Mouse (Mus musculus) kidney, embryonic 16.5 days (tissue): ENCODE results near the gene Scube1. TPM values are rescaled to one million over a fixed set of nuclear protein-coding genes. Genes with fewer than 3 reads are reported as not detected.

Source experiments
- ATAC-seq: fragments of 200-750 bp; cut with Nextera tagmentation; 2 replicates; pipeline ENCODE4 v1.8.0; 2017; ENCODE audit warnings: moderate TSS enrichment; ENCODE audit not compliant: low FRiP score, low TSS enrichment
- H3K27ac ChIP-seq: fragments of 300-500 bp; sonication (generic); 2 replicates; pipeline ENCODE4 v1.5.1; 2014; ENCODE audit warnings: low read length
- H3K27me3 ChIP-seq: fragments of 300-500 bp; sonication (generic); 2 replicates; pipeline ENCODE4 v1.6.1; 2014; ENCODE audit warnings: low read length, control low read depth, mixed read lengths; ENCODE audit not compliant: insufficient read depth
- H3K36me3 ChIP-seq: fragments of 300-500 bp; sonication (generic); 2 replicates; pipeline ENCODE4 v1.6.1; 2014; ENCODE audit warnings: low read length, control low read depth, mixed read lengths; ENCODE audit not compliant: insufficient read depth
- H3K4me1 ChIP-seq: fragments of 300-500 bp; sonication (generic); 2 replicates; pipeline ENCODE4 v1.6.1; 2014; ENCODE audit warnings: low read length, control low read depth, mixed read lengths; ENCODE audit not compliant: insufficient read depth
- H3K4me2 ChIP-seq: fragments of 300-500 bp; sonication (generic); replicated peaks from 2 replicates; pipeline ENCODE4 v1.6.1; 2014; ENCODE audit warnings: low read depth, low read length
- H3K4me3 ChIP-seq: fragments of 300-500 bp; sonication (generic); 2 replicates; pipeline ENCODE4 v1.5.1; 2014; ENCODE audit warnings: mild to moderate bottlenecking, low read length
- H3K9ac ChIP-seq: fragments of 300-500 bp; sonication (generic); replicated peaks from 2 replicates; pipeline ENCODE4 v1.6.1; 2014; ENCODE audit warnings: low read length
- H3K9me3 ChIP-seq: fragments of 300-500 bp; sonication (generic); 2 replicates; pipeline ENCODE4 v1.6.1; 2016; ENCODE audit warnings: low read length, control low read depth
- WGBS: fragments of 180-500 bp; shearing (Covaris S2); extraction: QIAGEN DNeasy Blood & Tissue Kit; methylation state at CpG from one replicate; pipeline ENCODE4 v1.1.7; 2014; 5-methylcytosine and 5-hydroxymethylcytosine counted together
- polyA plus RNA-seq: library from polyadenylated mRNA; unstranded; fragments of >200 nt; fragmentation: Nextera tagmentation; extraction: Ambion mirVana; gene quantifications from 2 replicates; pipeline ENCODE4 v1.2.1, GENCODE M21; 2015

Gene Scube1
- polyA plus RNA-seq, 1 experiment from 2014 or later = 4.8 TPM

DNA sequence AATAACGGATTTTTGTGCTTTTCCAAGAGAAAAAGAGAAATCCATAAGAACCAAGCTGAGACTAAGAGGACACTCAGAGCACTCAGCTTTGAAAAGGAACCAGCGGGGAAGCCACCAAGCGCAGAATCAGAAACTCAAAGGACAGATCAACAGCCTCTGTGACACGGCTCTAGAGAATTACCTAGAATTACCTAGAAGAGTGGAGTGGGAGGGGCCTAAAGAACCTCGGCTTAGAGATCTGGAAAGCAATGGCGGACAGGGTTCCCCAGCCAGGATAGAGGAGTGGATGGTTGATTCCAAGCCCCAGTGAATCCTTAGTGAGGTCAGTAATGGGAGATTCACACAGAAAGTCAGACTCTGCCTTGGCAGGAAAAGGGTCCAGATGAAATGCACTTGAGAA lies 24.2 kb upstream of the Scube1 start:
- H3K4me1 ChIP-seq = peaks cover 9% of the 10 kb centered on the region; the same call in 1 of the 2 replicates
- H3K27me3 ChIP-seq = no peaks in the 10 kb centered on the region
- ATAC-seq = no peak
- no peaks in the 10 kb centered on the region for H3K9me3 ChIP-seq
- no peak overlapping the region for H3K4me2 ChIP-seq
- 79% methylated on average over 6 of the region's 6 CpGs for WGBS
- no peak overlapping the region for H3K4me3 ChIP-seq
- no peak overlapping the region for H3K9ac ChIP-seq
- no peak overlapping the region for H3K27ac ChIP-seq
- no peaks in the 10 kb centered on the region for H3K36me3 ChIP-seq

DNA sequence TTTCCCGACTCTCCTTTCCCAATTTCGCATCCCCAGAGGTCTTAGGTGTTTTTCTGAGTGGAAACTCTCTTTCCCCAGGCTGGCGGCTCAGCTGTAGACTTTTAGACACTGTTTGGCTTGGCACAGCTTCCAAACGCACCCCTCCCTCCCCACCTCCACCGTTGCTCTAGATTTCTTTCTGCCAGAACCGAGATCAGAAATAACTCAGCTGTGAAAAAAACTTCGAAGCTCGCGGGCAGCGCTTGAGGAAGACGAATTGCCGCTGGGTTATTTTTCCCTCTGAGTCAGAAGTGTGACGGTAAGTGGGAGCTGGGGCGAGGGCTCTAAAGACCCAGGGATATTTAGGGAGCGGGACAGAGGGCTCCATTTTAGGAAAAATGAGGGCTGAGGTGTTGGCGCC lies 21.5 kb upstream of the Scube1 start:
- no peak for ATAC-seq
- Histone ChIP-seq H3K36me3 (no peaks in the 10 kb centered on the region), H3K4me1 (peaks cover 19% of the 10 kb centered on the region), H3K27ac (no peak overlapping the region), H3K9me3 (no peaks in the 10 kb centered on the region), H3K4me3 (no peak overlapping the region), H3K27me3 (no peaks in the 10 kb centered on the region), H3K9ac (no peak overlapping the region), H3K4me2 (no peak overlapping the region)
- 26% methylated on average over 16 of the region's 16 CpGs for WGBS

DNA sequence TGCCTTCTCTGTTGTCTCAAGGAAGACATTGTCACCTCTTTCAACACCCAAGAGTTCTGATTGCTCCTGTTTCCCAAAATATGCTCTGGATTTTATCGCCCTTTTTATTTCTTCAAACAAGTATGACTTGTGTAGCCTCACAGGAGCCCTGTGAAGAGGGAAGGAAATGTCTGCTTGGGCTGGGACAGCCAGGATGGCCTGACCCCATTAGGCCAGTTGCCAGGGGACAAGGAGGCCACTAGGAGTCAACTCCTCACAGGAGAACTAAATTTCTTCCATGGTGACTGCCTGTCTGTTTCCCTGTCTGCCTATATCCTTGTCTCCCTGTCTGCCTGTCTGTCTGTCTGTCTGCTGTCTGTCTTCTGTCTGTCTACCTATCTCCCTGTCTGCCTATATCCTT lies 17.2 kb upstream of the Scube1 start:
- no peak for ATAC-seq
- Histone ChIP-seq H3K9ac (no peak overlapping the region), H3K27ac (no peak overlapping the region), H3K4me2 (no peak overlapping the region), H3K4me1 (peaks cover 29% of the 10 kb centered on the region), H3K9me3 (no peaks in the 10 kb centered on the region), H3K27me3 (no peaks in the 10 kb centered on the region), H3K4me3 (no peak overlapping the region), H3K36me3 (no peaks in the 10 kb centered on the region)
- 61% methylated on average over 1 of the region's 1 CpGs for WGBS

DNA sequence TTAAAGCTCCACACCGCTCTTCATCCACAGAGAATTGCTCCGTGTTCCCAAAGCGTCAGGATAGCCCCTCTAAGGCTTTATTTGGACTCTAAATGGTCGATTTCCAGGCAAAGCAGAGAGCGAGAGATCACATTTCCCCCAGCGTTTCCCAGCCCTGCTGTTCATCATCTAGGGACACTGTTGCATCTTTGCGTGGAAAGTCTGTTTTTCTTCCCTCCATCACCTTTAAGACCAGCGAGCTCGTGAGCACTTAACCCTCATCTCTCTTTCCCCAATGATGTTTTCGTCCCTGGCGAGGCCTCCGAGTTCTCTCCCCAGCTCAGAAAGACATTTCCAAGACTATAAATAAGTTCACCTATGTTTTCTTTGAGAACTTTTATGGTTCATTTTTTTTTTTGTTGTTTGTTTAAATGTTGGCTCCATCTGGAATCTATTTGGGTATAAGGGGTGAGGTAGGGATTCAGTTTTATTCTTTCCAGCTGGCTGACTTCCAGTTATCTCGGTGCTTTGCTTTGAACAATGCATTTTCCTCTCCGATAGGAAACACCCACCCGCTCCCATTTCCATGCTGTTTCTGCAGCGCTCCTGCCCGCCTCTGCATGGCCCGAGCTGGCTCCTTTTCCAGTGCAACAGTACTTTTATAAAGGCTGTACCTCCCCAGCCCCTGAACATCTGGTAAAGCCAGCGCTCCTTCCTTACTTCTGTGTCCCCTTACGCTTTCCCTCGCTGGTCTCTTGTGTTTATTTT lies 16.0 kb upstream of the Scube1 start:
- H3K4me2 ChIP-seq = peak overlapping the region; percentile 6
- 0 out of 2 replicates have a peak, but pooled peaks have one; percentile 42 for ATAC-seq
- H3K27ac ChIP-seq = peak overlapping the region; percentile 43; the same call in 1 of the 2 replicates

DNA sequence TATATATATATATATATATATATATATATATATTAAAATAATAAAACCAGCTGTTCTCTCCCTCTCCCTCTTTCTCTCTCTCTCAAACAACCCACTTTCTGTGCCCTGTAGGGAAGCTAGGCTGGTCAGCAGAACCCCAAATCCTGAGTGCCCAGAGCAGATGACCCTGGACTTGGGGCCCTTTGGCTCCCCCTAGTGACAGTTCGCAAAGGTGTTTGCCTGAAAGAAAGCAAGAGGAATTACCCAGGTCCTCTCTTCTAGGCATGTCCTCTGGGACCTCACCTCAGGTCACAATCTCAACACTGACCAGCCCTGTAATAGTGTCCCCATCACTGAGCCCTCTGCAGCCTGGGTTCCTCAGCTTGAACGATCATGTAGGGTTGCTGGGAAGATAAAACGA lies 2.8 kb upstream of the Scube1 start:
- Histone ChIP-seq H3K4me3 (no peak overlapping the region), H3K27ac (no peak overlapping the region), H3K9me3 (no peaks in the 10 kb centered on the region), H3K36me3 (no peaks in the 10 kb centered on the region), H3K27me3 (peaks cover 38% of the 10 kb centered on the region), H3K4me1 (peaks cover 18% of the 10 kb centered on the region), H3K4me2 (no peak overlapping the region), H3K9ac (no peak overlapping the region)
- WGBS = 6% methylated on average over 3 of the region's 3 CpGs
- ATAC-seq = no peak

More for the DNA sequence above, 16.0 kb upstream of the Scube1 start:
- peaks cover 21% of the 10 kb centered on the region for H3K4me1 ChIP-seq
- H3K36me3 ChIP-seq = no peaks in the 10 kb centered on the region
- WGBS = 6% methylated on average over 21 of the region's 21 CpGs
- H3K27me3 ChIP-seq = no peaks in the 10 kb centered on the region
- H3K4me3 ChIP-seq = no peak overlapping the region
- H3K9me3 ChIP-seq = no peaks in the 10 kb centered on the region
- no peak overlapping the region for H3K9ac ChIP-seq

DNA sequence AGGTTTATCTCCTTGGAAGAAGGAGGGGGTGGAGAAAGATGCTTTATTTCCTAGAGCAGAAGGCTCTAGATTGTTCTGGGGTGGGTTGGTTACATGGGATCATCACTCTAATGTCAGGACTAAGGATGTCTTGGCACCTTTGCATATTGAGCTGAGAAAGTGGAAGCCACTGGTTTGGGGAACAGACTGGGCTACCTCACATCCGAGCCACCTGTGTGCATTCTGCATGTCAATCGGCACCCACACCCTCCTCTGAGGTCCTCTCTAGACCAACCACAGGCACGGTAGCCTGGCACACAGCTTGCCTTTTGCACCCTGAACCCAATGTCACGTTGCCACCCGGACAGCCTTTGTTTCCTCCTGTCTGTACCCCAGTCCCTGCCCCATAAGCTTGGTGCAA lies 1.9 kb upstream of the Scube1 start:
- H3K27ac ChIP-seq = no peak overlapping the region
- no peaks in the 10 kb centered on the region for H3K36me3 ChIP-seq
- WGBS = 86% methylated on average over 5 of the region's 5 CpGs
- no peaks in the 10 kb centered on the region for H3K9me3 ChIP-seq
- peaks cover 38% of the 10 kb centered on the region for H3K27me3 ChIP-seq
- peaks cover 18% of the 10 kb centered on the region for H3K4me1 ChIP-seq
- no peak overlapping the region for H3K4me2 ChIP-seq
- no peak overlapping the region for H3K9ac ChIP-seq
- no peak for ATAC-seq
- H3K4me3 ChIP-seq = no peak overlapping the region

DNA sequence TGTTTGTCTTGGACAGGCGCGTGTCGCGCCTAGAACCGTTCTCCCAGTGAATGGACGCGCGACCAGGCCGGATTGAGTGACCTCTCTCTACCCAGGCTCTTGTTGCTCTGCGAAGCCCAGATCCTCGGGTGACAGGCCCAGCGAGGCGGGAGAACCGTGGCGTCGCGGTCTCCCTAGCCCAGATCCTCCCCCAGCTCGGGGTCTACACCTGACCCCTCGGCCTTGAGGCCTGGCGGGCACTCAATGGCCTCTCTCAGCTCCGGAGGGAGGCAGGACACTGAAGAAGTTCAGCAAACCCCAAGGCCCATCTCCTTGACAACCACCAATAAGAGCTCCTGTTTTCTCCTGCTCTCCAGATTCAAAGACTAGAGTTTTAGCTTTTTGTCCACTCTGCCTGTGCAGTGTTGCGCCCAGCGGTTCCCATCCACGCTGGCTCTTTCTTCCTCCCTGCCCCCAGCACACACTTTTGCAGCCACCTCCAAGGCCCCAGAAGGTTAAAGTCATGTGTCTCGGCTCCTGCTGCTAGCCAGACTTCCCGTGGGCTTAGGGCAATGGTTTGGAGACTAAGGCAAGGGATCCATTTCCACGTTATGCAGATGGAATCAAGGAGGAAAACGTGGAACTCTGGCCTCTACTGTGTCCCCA lies 857 bp upstream of the Scube1 start:
- no peak overlapping the region for H3K4me3 ChIP-seq
- no peak overlapping the region for H3K9ac ChIP-seq
- H3K36me3 ChIP-seq = no peaks in the 10 kb centered on the region
- peak; percentile 5; the same call in 1 of the 2 replicates for ATAC-seq
- H3K4me1 ChIP-seq = peaks cover 18% of the 10 kb centered on the region
- peak overlapping the region; percentile 32 for H3K4me2 ChIP-seq
- peaks cover 38% of the 10 kb centered on the region for H3K27me3 ChIP-seq
- H3K27ac ChIP-seq = no peak overlapping the region
- no peaks in the 10 kb centered on the region for H3K9me3 ChIP-seq
- 15% methylated on average over 28 of the region's 28 CpGs for WGBS

DNA sequence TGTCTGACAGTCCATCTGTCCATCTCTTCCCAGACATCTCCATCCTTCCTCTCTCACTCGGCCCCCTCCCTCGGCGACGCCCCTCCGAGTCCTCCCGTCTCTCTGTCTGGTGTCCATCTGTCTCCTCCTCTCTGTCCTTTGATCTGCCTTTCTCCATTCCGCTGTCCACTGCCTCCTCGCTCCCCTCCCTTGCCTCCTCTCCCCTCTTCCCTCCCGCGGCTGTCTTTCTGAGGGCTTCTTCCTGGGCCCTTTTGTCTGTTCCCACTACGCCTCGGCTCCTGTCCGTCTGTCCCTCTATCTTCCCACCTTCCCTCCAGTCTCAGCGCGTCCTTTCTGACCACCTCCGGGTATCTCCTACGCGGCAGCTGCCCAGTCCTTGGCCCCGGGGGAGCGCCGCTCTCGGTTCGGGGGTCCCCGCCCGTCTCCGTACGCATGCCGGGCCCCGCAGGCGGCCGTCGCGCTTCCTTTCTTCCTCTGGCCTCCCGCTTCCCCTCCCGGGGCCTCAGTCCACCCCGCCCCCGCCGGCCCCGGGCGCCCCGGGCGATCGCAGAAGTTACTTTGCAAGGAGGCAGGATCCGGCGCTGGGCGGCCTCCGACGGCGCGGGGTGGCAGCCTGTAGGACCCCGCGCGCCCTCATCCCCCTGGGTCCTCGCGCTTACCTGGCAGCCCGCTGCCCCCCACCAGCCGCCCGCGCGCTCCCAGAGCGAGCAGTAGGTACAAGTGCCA lies 498 bp downstream of the Scube1 start:
- H3K9me3 ChIP-seq = no peaks in the 10 kb centered on the region
- H3K27ac ChIP-seq = no peak overlapping the region
- ATAC-seq = peak; percentile 41; the same call in 1 of the 2 replicates
- no peaks in the 10 kb centered on the region for H3K36me3 ChIP-seq
- H3K4me3 ChIP-seq = peak overlapping the region; percentile 62
- WGBS = under 1% methylated on average over 44 of the region's 61 CpGs
- H3K4me1 ChIP-seq = peaks cover 18% of the 10 kb centered on the region
- H3K27me3 ChIP-seq = peaks cover 38% of the 10 kb centered on the region
- H3K4me2 ChIP-seq = peak overlapping the region; percentile 97
- H3K9ac ChIP-seq = peak overlapping the region; percentile 58

DNA sequence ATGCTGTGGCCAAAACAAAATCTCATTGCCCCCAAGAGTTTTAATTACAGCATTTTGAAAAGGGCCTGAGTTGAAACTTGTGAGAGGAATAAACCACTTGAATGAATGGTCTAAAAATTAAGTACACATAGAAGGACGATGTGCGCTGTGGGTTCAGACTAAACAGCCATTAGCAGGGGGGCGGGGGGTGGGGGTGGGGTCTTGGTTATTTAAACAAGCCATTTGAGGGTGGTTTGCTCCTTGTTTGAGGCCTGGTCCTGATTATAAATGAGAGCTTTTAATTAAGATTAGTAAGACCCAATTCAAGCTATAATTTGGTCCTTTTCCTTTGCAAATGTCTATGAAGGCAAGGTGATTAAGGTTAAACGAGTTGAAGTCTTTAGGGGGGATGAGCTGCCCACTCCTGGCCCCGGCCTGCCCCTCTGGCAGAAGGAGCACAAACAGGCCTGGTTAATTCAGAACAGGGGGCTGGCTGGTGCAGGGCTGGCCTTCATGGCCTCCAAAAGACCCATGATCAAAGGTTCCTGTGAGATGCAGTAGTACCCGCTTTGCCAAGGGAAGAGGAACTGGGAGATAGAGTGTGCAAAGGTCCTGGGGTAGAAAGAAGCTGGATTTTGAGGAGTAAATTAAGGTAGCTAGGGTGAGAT lies 9.1 kb downstream of the Scube1 start:
- ATAC-seq = no peak
- Histone ChIP-seq H3K4me1 (0 out of 2 replicates have a peak, but pooled peaks cover 4% of the 10 kb centered on the region), H3K27me3 (no peaks in the 10 kb centered on the region), H3K9ac (no peak overlapping the region), H3K27ac (no peak overlapping the region), H3K36me3 (no peaks in the 10 kb centered on the region), H3K4me3 (no peak overlapping the region), H3K9me3 (no peaks in the 10 kb centered on the region), H3K4me2 (no peak overlapping the region)
- WGBS = 51% methylated on average over 6 of the region's 6 CpGs
